Mouse (Mus musculus) midbrain, postnatal 0 days (tissue): Measurements from ENCODE around the gene Sema5a. TPM values are rescaled to one million over a fixed set of nuclear protein-coding genes. Genes with fewer than 3 reads are reported as not detected.

Experiments
- ATAC-seq: fragments of 200-750 bp; cut with Nextera tagmentation; 2 replicates; pipeline ENCODE4 v1.8.0; 2017; ENCODE audit warnings: moderate number of reproducible peaks, mild to moderate bottlenecking, moderate TSS enrichment, moderate library complexity; ENCODE audit not compliant: low FRiP score
- DNase-seq: peaks from one replicate; pipeline ENCODE4 v3.0.0-alpha.2; 2015; ENCODE audit warnings: low spot score
- H3K27ac ChIP-seq: fragments of 300-500 bp; sonication (generic); 2 replicates; pipeline ENCODE4 v1.5.1; 2014; ENCODE audit warnings: low read depth, mild to moderate bottlenecking, low read length, mixed read lengths
- H3K27me3 ChIP-seq: fragments of 300-500 bp; sonication (generic); 2 replicates; pipeline ENCODE4 v1.6.1; 2014; ENCODE audit warnings: low read length, control low read depth, mixed read lengths; ENCODE audit not compliant: insufficient read depth
- H3K36me3 ChIP-seq: fragments of 300-500 bp; sonication (generic); 2 replicates; pipeline ENCODE4 v1.6.1; 2014; ENCODE audit warnings: low read length, control low read depth, mixed read lengths; ENCODE audit not compliant: insufficient read depth
- H3K4me1 ChIP-seq: fragments of 300-500 bp; sonication (generic); 2 replicates; pipeline ENCODE4 v1.6.1; 2014; ENCODE audit warnings: mild to moderate bottlenecking, control low read depth, antibody characterized with exemption, low read length, mixed read lengths; ENCODE audit not compliant: insufficient read depth
- H3K4me2 ChIP-seq: fragments of 300-500 bp; sonication (generic); 2 replicates; pipeline ENCODE4 v1.6.1; 2014; ENCODE audit warnings: low read depth, mild to moderate bottlenecking, low read length, mixed read lengths; ENCODE audit not compliant: poor library complexity, severe bottlenecking
- H3K4me3 ChIP-seq: fragments of 300-500 bp; sonication (generic); 2 replicates; pipeline ENCODE4 v1.5.1; 2014; ENCODE audit warnings: low read depth, mild to moderate bottlenecking, low read length, moderate library complexity
- H3K9ac ChIP-seq: fragments of 300-500 bp; sonication (generic); replicated peaks from 2 replicates; pipeline ENCODE4 v1.6.1; 2014; ENCODE audit warnings: mild to moderate bottlenecking, low read length, moderate library complexity, mixed read lengths; ENCODE audit not compliant: poor library complexity, severe bottlenecking
- H3K9me3 ChIP-seq: fragments of 300-500 bp; sonication (generic); 2 replicates; pipeline ENCODE4 v1.6.1; 2016; ENCODE audit warnings: low read length, control low read depth
- CTCF ChIP-seq: IDR thresholded peaks from 2 replicates; pipeline ENCODE4 v1.5.1; 2016; ENCODE audit warnings: antibody characterized with exemption, mild to moderate bottlenecking
- WGBS: fragments of 180-500 bp; shearing (Covaris S2); extraction: QIAGEN DNeasy Blood & Tissue Kit; methylation state at CpG from one replicate; pipeline ENCODE4 v1.1.7; 2014; 5-methylcytosine and 5-hydroxymethylcytosine counted together
- polyA plus RNA-seq: library from polyadenylated mRNA; unstranded; fragments of >200 nt; fragmentation: Nextera tagmentation; extraction: Ambion mirVana; gene quantifications from 2 replicates; pipeline ENCODE4 v1.2.1, GENCODE M21; 2015
- total RNA-seq: library from RNA; depleted of rRNA; stranded (reverse); fragments of >200 nt; gene quantifications from 2 replicates; pipeline ENCODE4 v1.2.3, GENCODE M21; 2014

The Sema5a gene
- total and polyA plus RNA-seq, 2 experiments from 2014 or later = 5.8 to 26.5 TPM

GRCm38 (mm10) chr15:32320739-32321138 lies 76.1 kb downstream of the Sema5a start:
- Histone ChIP-seq H3K4me1 (no peaks in the 10 kb centered on the region), H3K9me3 (no peaks in the 10 kb centered on the region), H3K27ac (no peak overlapping the region), H3K4me2 (no peak overlapping the region), H3K27me3 (no peaks in the 10 kb centered on the region), H3K4me3 (no peak overlapping the region), H3K36me3 (no peaks in the 10 kb centered on the region), H3K9ac (no peak overlapping the region)
- WGBS = 92% methylated on average over 3 of the region's 3 CpGs
- TF ChIP-seq CTCF = no peak
- DNase-seq = no peak
- no peak for ATAC-seq

DNA sequence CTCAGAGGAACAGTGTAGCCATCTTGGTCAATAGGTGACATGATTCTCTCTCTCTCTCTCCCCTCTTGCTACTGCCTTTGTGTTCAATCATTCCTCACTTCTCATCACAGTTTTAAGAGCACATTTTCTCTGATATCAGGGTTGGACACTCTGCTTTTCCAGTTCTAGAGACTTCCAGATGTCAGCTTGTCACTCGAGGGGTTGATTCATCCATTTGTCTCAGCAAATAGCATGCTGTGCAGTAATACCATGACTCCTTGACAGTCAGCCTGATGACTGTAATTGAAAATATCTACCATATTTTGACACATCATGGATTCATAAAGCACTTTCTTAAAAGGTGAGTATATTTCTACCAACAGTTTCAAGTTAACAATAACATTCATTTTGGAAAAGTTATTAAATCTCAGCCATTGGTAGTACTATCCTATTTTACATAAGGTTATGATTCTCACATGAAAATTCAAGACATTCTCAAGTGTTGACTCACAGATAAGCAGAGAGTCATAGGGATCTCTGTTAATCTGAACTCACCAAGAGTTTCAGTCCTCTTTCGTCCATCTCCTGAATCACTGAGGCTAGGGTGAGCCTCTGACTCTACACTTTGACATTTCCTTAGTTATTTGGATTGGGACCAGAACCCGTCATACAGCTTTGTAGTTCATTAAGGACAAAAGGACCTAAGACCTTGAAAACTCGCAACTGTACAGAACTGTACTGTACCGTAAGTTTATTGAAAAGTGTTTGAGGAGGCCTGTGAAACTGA lies 78.0 kb downstream of the Sema5a start:
- Histone ChIP-seq H3K4me1 (no peaks in the 10 kb centered on the region), H3K9ac (no peak overlapping the region), H3K36me3 (no peaks in the 10 kb centered on the region), H3K4me2 (no peak overlapping the region), H3K9me3 (no peaks in the 10 kb centered on the region), H3K27ac (no peak overlapping the region), H3K4me3 (no peak overlapping the region), H3K27me3 (no peaks in the 10 kb centered on the region)
- WGBS = 88% methylated on average over 5 of the region's 5 CpGs
- no peak for DNase-seq
- no peak for ATAC-seq
- no peak for TF ChIP-seq CTCF

DNA sequence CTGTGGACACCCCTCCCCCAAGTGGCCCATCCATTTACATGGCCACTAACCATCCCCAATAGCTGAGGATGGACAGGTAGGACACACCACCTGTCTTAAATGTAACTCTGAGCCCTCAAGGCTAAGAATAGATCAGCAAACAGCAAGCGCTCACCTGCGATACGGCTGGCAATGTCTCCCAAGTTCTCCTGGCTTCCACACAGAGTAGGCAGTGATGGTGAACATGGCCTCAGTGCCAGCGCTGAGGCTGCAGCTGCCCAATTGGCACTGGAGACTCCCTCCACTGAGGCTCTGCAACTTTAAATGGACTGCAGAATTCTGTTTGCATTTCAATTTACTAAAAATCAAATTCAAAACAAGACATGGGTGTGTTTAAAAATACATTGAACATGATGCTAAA lies 78.6 kb downstream of the Sema5a start:
- Histone ChIP-seq H3K4me2 (no peak overlapping the region), H3K36me3 (no peaks in the 10 kb centered on the region), H3K9ac (no peak overlapping the region), H3K4me1 (no peaks in the 10 kb centered on the region), H3K27ac (no peak overlapping the region), H3K4me3 (no peak overlapping the region), H3K27me3 (no peaks in the 10 kb centered on the region), H3K9me3 (no peaks in the 10 kb centered on the region)
- ATAC-seq (no peak), DNase-seq (no peak)
- 97% methylated on average over 4 of the region's 4 CpGs for WGBS
- no peak for TF ChIP-seq CTCF

DNA sequence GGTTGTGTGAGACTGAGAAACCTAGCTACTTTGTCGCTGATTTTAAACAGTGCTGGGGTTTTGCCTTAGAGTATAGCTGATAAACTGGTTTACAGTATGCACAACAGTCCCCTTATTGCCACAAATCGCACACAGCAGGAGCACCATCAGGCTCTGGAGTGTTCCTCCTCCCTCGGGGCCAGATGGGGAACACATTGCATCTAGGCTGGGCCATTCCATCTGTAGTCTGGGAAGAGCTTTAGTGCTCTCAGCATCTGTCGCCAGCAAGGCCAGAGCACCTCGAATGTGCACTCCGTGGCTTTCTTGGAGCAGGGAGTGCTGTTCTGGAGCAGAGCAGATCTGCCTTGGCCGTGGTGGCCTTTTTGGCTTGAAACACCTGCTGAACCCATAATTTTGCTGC lies 79.5 kb downstream of the Sema5a start:
- H3K27me3 ChIP-seq = no peaks in the 10 kb centered on the region
- H3K27ac ChIP-seq = no peak overlapping the region
- ATAC-seq (no peak), DNase-seq (no peak)
- no peaks in the 10 kb centered on the region for H3K36me3 ChIP-seq
- H3K4me2 ChIP-seq = no peak overlapping the region
- H3K4me1 ChIP-seq = 0 out of 2 replicates have a peak, but pooled peaks cover 2% of the 10 kb centered on the region
- 77% methylated on average over 7 of the region's 7 CpGs for WGBS
- no peaks in the 10 kb centered on the region for H3K9me3 ChIP-seq
- H3K9ac ChIP-seq = no peak overlapping the region
- no peak overlapping the region for H3K4me3 ChIP-seq
- TF ChIP-seq CTCF = no peak

DNA sequence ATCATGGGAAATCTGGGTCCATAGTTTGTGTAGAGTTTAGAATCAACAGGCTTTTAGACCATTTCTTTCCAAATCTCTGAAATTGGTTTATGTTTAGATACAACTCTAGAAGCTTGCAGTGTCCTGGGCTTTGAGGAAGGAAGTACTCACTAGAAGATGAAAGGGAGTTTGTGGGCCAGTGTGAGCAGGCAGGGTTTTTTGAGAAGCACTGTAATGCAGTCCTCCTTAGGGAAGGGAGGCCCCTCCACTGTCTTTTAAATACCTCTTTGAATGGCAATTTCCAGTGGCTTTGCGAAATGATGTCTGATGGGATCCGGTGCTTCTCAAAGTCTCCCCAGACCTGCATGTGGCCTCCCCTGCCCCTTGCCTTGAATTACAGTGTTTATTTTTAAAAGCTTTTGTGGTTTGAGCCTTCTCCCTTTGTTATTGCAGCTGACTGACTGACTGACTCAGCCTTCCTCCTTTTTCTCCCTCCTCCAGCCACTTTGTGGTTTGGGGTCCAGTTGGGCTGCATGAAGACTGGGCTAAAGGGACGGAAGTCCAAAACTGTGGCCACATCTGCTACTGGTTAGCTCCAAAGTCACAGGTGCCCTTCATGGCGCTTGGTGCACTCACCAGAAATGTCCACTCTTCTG lies 83.9 kb downstream of the Sema5a start:
- Histone ChIP-seq H3K27me3 (no peaks in the 10 kb centered on the region), H3K9me3 (no peaks in the 10 kb centered on the region), H3K4me3 (no peak overlapping the region), H3K36me3 (no peaks in the 10 kb centered on the region), H3K27ac (no peak overlapping the region), H3K4me2 (no peak overlapping the region), H3K9ac (no peak overlapping the region), H3K4me1 (0 out of 2 replicates have a peak, but pooled peaks cover 14% of the 10 kb centered on the region)
- no peak for ATAC-seq
- no peak for TF ChIP-seq CTCF
- WGBS = 64% methylated on average over 4 of the region's 4 CpGs
- DNase-seq = no peak

GRCm38 (mm10) chr15:32329670-32330330 lies 85.2 kb downstream of the Sema5a start:
- TF ChIP-seq CTCF = no peak
- Histone ChIP-seq H3K4me2 (no peak overlapping the region), H3K36me3 (no peaks in the 10 kb centered on the region), H3K27ac (no peak overlapping the region), H3K9me3 (no peaks in the 10 kb centered on the region), H3K4me3 (no peak overlapping the region), H3K27me3 (no peaks in the 10 kb centered on the region), H3K4me1 (0 out of 2 replicates have a peak, but pooled peaks cover 14% of the 10 kb centered on the region), H3K9ac (no peak overlapping the region)
- DNase-seq (no peak), ATAC-seq (no peak)
- WGBS = 72% methylated on average over 10 of the region's 10 CpGs
